Mouse (Mus musculus): ENCODE measurements at regions not wholly inside any gene's neighbourhood (a gene's known extent, or its start where the extent isn't known, plus 50 kb on each side); places are given as distances from the start of the nearest gene placed in this dataset.

GRCm38 (mm10) chr6:11503136-11503535, 404.2 kb downstream of the Ndufa4 start:
- Histone ChIP-seq H3K36me3 (replicated peaks; ENCODE audit: insufficient read depth, low read length) (no peaks in the 10 kb centered on the region), H3K4me2 (ENCODE audit: low read depth, low read length) (no peak overlapping the region), H3K4me3 (ENCODE audit: low read depth, low read length) (no peak overlapping the region), H3K9me3 (ENCODE audit: low read length) (no peaks in the 10 kb centered on the region), H3K27me3 (ENCODE audit: insufficient read depth, low read length) (no peaks in the 10 kb centered on the region), H3K27ac (ENCODE audit: low read depth) (no peak overlapping the region), H3K9ac (replicated peaks) (no peak overlapping the region), H3K4me1 (ENCODE audit: insufficient read depth) (no peaks in the 10 kb centered on the region)
- ATAC-seq (no peak), DNase-seq (no peak)
- TF ChIP-seq CTCF (IDR thresholded peaks at IDR 0.05; ENCODE audit: low read depth), result no peak
- WGBS (ENCODE audit: insufficient replicate concordance), result 77% methylated on average over 2 of the region's 2 CpGs

DNA sequence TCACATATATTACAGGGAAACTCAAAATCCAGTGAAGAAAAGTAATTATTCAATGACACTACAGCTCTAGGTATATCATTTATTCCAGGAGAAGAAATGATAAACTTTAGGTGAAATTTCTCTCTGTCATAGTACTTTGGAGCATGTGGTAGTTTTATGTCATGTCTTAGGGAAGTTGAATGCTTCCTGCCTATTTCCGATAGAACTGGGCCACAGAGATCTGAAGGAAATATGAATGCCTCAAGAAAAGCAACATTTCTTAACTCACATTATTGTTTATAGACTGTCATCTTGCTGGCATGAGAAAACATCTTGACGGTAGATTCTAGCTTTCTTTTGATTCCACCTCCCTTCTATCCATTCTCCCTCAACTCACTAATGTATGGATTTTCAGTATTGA, 412.9 kb downstream of the Ndufa4 start:
- Histone ChIP-seq H3K4me3 (ENCODE audit: low read depth, low read length) (no peak overlapping the region), H3K27me3 (ENCODE audit: insufficient read depth, low read length) (no peaks in the 10 kb centered on the region), H3K27ac (ENCODE audit: low read depth) (no peak overlapping the region), H3K9ac (replicated peaks) (no peak overlapping the region), H3K4me2 (ENCODE audit: low read depth, low read length) (no peak overlapping the region), H3K9me3 (ENCODE audit: low read length) (no peaks in the 10 kb centered on the region), H3K4me1 (ENCODE audit: insufficient read depth) (no peaks in the 10 kb centered on the region), H3K36me3 (replicated peaks; ENCODE audit: insufficient read depth, low read length) (no peaks in the 10 kb centered on the region)
- no peak for TF ChIP-seq CTCF (IDR thresholded peaks at IDR 0.05; ENCODE audit: low read depth)
- no peak for TF ChIP-seq EP300 (IDR thresholded peaks at IDR 0.05; ENCODE audit: low read depth)
- WGBS (ENCODE audit: insufficient replicate concordance), result 61% methylated on average over 2 of the region's 2 CpGs
- DNase-seq, result no peak
- no peak for ATAC-seq

- Histone ChIP-seq H3K27me3 (ENCODE audit: insufficient read depth, low read length) (no peaks in the 10 kb centered on the region), H3K27ac (ENCODE audit: low read depth) (no peak overlapping the region), H3K4me3 (ENCODE audit: low read depth, low read length) (no peak overlapping the region), H3K4me1 (ENCODE audit: insufficient read depth) (no peaks in the 10 kb centered on the region), H3K4me2 (ENCODE audit: low read depth, low read length) (no peak overlapping the region), H3K36me3 (replicated peaks; ENCODE audit: insufficient read depth, low read length) (no peaks in the 10 kb centered on the region), H3K9ac (replicated peaks) (no peak overlapping the region), H3K9me3 (ENCODE audit: low read length) (no peaks in the 10 kb centered on the region)
- 54% methylated on average over 2 of the region's 2 CpGs for WGBS (ENCODE audit: insufficient replicate concordance)
- DNase-seq, result no peak
- ATAC-seq, result no peak
- TF ChIP-seq EP300 (IDR thresholded peaks at IDR 0.05; ENCODE audit: low read depth) (no peak), CTCF (IDR thresholded peaks at IDR 0.05; ENCODE audit: low read depth) (no peak)
Measured at GRCm38 (mm10) chr6:11476950-11477349, 430.3 kb downstream of the Ndufa4 start.

Data from liver, postnatal 0 days (tissue).